10 mouse cellular contexts compared by ENCODE assay signal in genomic region chr1:160352309-160352708, GRCm38 (mm10).
DNase-seq lines count a peak whose midpoint lies in the region; ATAC-seq and TF ChIP-seq lines count a peak whose summit lies in the region.
"Had no signal": no experiment of that assay in that cellular context is flagged by ENCODE, and none has a peak within 500 bp of the region (broad histone marks: within the 10 kb centered on the region; RNA-seq: fewer than 3 reads in every experiment).

No protein-coding gene starts in this region.

- peak overlapping the region; percentile 75 for H3K4me2 ChIP-seq in heart, embryonic 14.5 days (ENCODE audit: low read length)
- peak overlapping the region; percentile 58 for H3K4me2 ChIP-seq in hindbrain, embryonic 15.5 days
- peak overlapping the region; percentile 57 for H3K4me2 ChIP-seq in midbrain, embryonic 14.5 days (ENCODE audit: low read length)

- WGBS in heart, embryonic 14.5 days = 48% methylated on average over 4 of the region's 4 CpGs
- WGBS in embryonic facial prominence, embryonic 10.5 days = 42% methylated on average over 4 of the region's 4 CpGs
- WGBS in hindbrain, embryonic 15.5 days = 20% methylated on average over 4 of the region's 4 CpGs
- WGBS in midbrain, embryonic 14.5 days = 28% methylated on average over 4 of the region's 4 CpGs
- WGBS in thymus, adult 2 months = 88% methylated on average over 4 of the region's 4 CpGs

- peaks cover 5 to 12% of the 10 kb centered on the region in 2 experiments for H3K4me1 ChIP-seq in heart, embryonic 14.5 days (ENCODE audit: control insufficient read depth in 2 of 2, insufficient read depth in 2 of 2, low read length in 2 of 2)
- peaks cover 17% of the 10 kb centered on the region for H3K4me1 ChIP-seq in embryonic facial prominence, embryonic 10.5 days
- peaks cover 15% of the 10 kb centered on the region for H3K4me1 ChIP-seq in hindbrain, embryonic 15.5 days (replicated peaks)
- H3K4me1 ChIP-seq in midbrain, embryonic 14.5 days (ENCODE audit: control insufficient read depth, insufficient read depth, low read length) = peaks cover 8% of the 10 kb centered on the region; the same call in 1 of the 2 replicates
- no peaks in the 10 kb centered on the region for H3K4me1 ChIP-seq in thymus, adult 2 months (replicated peaks; ENCODE audit: control insufficient read depth, insufficient read depth, low read length)

- TF ChIP-seq CTCF in thymus, adult 2 months (IDR thresholded peaks at IDR 0.05; ENCODE audit: borderline replicate concordance, control insufficient read depth, extremely low read depth, insufficient read depth, low read length, poor library complexity) = no peak

- no peak for TF ChIP-seq POLR2A in thymus, adult 2 months (IDR thresholded peaks at IDR 0.05; ENCODE audit: control insufficient read depth, extremely low read depth, insufficient read depth, low read length, poor library complexity)

- no peaks in the 10 kb centered on the region for H3K9me3 ChIP-seq in heart, embryonic 14.5 days (ENCODE audit: control insufficient read depth, low read length)
- no peaks in the 10 kb centered on the region for H3K9me3 ChIP-seq in embryonic facial prominence, embryonic 10.5 days
- no peaks in the 10 kb centered on the region for H3K9me3 ChIP-seq in hindbrain, embryonic 15.5 days
- no peaks in the 10 kb centered on the region for H3K9me3 ChIP-seq in midbrain, embryonic 14.5 days (ENCODE audit: control insufficient read depth, low read length)
- H3K9me3 ChIP-seq: liver, embryonic 15.5 days had no signal

- H3K36me3 ChIP-seq in heart, embryonic 14.5 days (ENCODE audit: control insufficient read depth, insufficient read depth, low read length) = no peaks in the 10 kb centered on the region
- H3K36me3 ChIP-seq in embryonic facial prominence, embryonic 10.5 days (replicated peaks) = no peaks in the 10 kb centered on the region
- no peaks in the 10 kb centered on the region for H3K36me3 ChIP-seq in hindbrain, embryonic 15.5 days
- H3K36me3 ChIP-seq in midbrain, embryonic 14.5 days (ENCODE audit: control insufficient read depth, insufficient read depth, low read length) = no peaks in the 10 kb centered on the region
- no peaks in the 10 kb centered on the region for H3K36me3 ChIP-seq in thymus, adult 2 months (ENCODE audit: control insufficient read depth, insufficient read depth, low read length)
- H3K36me3 ChIP-seq: liver, embryonic 15.5 days had no signal

- H3K27ac ChIP-seq in heart, embryonic 14.5 days (replicated peaks in 1 of 2; ENCODE audit: control insufficient read depth in 1 of 2, insufficient read depth in 1 of 2, low read depth in 2 of 2, low read length in 2 of 2) = peak overlapping the region; percentile 70 to 84
- no peak overlapping the region for H3K27ac ChIP-seq in embryonic facial prominence, embryonic 10.5 days (replicated peaks)
- peak overlapping the region; percentile 98 for H3K27ac ChIP-seq in hindbrain, embryonic 15.5 days (replicated peaks)
- H3K27ac ChIP-seq in midbrain, embryonic 14.5 days (replicated peaks; ENCODE audit: low read depth, low read length) = peak overlapping the region; percentile 92
- no peak overlapping the region for H3K27ac ChIP-seq in thymus, adult 2 months (ENCODE audit: control insufficient read depth, insufficient read depth, low read length)
- H3K27ac ChIP-seq: liver, embryonic 15.5 days had no signal

- H3K27me3 ChIP-seq in heart, embryonic 14.5 days (ENCODE audit: control insufficient read depth, insufficient read depth, low read length) = no peaks in the 10 kb centered on the region
- no peaks in the 10 kb centered on the region for H3K27me3 ChIP-seq in embryonic facial prominence, embryonic 10.5 days (replicated peaks; ENCODE audit: low read depth, poor library complexity, severe bottlenecking)
- no peaks in the 10 kb centered on the region for H3K27me3 ChIP-seq in hindbrain, embryonic 15.5 days
- no peaks in the 10 kb centered on the region for H3K27me3 ChIP-seq in midbrain, embryonic 14.5 days (ENCODE audit: control insufficient read depth, insufficient read depth, low read length)
- H3K27me3 ChIP-seq in thymus, adult 2 months (ENCODE audit: control insufficient read depth, insufficient read depth, low read length) = no peaks in the 10 kb centered on the region
- H3K27me3 ChIP-seq: CH12.LX; liver, embryonic 15.5 days had no signal

- H3K9ac ChIP-seq in heart, embryonic 14.5 days (ENCODE audit: low read length) = peak overlapping the region; percentile 65
- H3K9ac ChIP-seq in hindbrain, embryonic 15.5 days = peak overlapping the region; percentile 49
- peak overlapping the region; percentile 77 for H3K9ac ChIP-seq in midbrain, embryonic 14.5 days (replicated peaks; ENCODE audit: low read length)
- H3K9ac ChIP-seq: liver, embryonic 15.5 days had no signal

- DNase-seq in heart, adult 8-10 months (ENCODE audit: low spot score) = no peak
- DNase-seq in embryonic facial prominence, embryonic 10.5 days (ENCODE audit: low spot score) = no peak
- no peak for DNase-seq in midbrain, embryonic 14.5 days
- DNase-seq in thymus, adult 2 months = no peak
- DNase-seq in adrenal gland, adult 8-10 months = no peak

- peak overlapping the region in 1 of 2 experiments; percentile 43; a peak in 3 of 4 replicates for H3K4me3 ChIP-seq in heart, embryonic 14.5 days (ENCODE audit: control insufficient read depth in 1 of 2, insufficient read depth in 1 of 2, low read depth in 1 of 2, low read length in 2 of 2)
- H3K4me3 ChIP-seq in embryonic facial prominence, embryonic 10.5 days = peak overlapping the region; percentile 58
- peak overlapping the region; percentile 48 for H3K4me3 ChIP-seq in hindbrain, embryonic 15.5 days
- H3K4me3 ChIP-seq in midbrain, embryonic 14.5 days (replicated peaks; ENCODE audit: low read depth, low read length) = peak overlapping the region; percentile 39
- no peak overlapping the region for H3K4me3 ChIP-seq in thymus, adult 2 months (ENCODE audit: control insufficient read depth, insufficient read depth, low read length)
- H3K4me3 ChIP-seq: liver, embryonic 15.5 days had no signal

- ATAC-seq in heart, embryonic 14.5 days (ENCODE audit: insufficient number of reproducible peaks, insufficient read depth, low FRiP score, low read depth) = no peak
- peak; percentile 67 for ATAC-seq in hindbrain, embryonic 15.5 days (ENCODE audit: low FRiP score, low read depth)
- peak; percentile 66 for ATAC-seq in midbrain, embryonic 14.5 days (ENCODE audit: low FRiP score, low TSS enrichment)
- no peak; the same call in 1 of the 2 replicates for ATAC-seq in frontal cortex, adult (ENCODE audit: low TSS enrichment)

Comparison
In these comparisons a context has a peak if more than half of its experiments do, and no peak if none do; other contexts are left out.
1. ATAC-seq: peak in hindbrain, embryonic 15.5 days (single experiment) and midbrain, embryonic 14.5 days (single experiment); none in heart, embryonic 14.5 days (single experiment) and frontal cortex, adult (single experiment).
2. H3K27ac ChIP-seq: peak in heart, embryonic 14.5 days (2 of 2), hindbrain, embryonic 15.5 days (single experiment) and midbrain, embryonic 14.5 days (single experiment); none in embryonic facial prominence, embryonic 10.5 days (single experiment) and thymus, adult 2 months (single experiment).
3. Peak in every context shown above with its lines, with median percentiles within 50 percentile points of each other: H3K4me2 ChIP-seq and H3K9ac ChIP-seq.